Mouse (Mus musculus) right cerebral cortex, postnatal 25 days (tissue): Measurements from ENCODE around the gene Enpp5.

Experiments
- DNase-seq: peaks from one replicate; pipeline ENCODE4 v3.0.0; 2022

Gene Enpp5

DNA sequence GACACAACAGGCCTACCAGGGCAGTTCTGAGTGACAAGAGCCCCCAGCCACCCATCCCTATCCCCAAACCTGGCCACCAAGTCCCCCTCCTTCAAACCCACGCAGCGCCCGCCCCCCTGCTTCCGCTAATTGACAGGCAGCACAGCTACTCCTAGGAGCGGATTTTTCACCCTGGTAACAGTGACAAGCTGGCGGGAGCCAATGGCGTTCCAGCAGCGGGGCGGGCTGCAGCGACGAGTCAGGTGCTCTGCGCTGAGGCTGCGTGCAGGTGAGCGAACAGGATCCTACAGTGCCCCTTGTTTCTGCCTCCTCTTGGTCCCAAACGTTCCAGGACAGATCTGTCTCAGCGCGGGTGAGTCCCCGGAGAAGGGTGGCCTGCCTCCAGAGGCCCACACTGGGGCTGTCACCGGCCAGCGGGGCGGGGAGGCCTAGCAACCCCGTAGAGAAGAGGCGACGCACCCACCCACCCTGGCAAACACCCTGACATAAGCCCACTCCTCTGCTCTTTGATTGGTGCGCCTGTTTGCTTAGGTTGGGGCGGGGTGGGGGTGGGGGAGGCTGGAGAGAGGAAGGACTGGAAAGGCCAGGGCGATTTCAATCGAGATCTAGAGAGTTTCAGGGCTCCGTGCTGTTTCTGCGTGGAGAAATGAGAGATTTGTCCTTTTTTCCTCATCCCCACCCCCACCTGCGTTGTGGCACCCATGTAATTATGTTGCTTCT, at the start of gene Enpp5:
Enpp5 (plus strand) TSS at position 183 of the 720 bp plus-strand sequence.
- DNase-seq = peak; percentile 93

DNA sequence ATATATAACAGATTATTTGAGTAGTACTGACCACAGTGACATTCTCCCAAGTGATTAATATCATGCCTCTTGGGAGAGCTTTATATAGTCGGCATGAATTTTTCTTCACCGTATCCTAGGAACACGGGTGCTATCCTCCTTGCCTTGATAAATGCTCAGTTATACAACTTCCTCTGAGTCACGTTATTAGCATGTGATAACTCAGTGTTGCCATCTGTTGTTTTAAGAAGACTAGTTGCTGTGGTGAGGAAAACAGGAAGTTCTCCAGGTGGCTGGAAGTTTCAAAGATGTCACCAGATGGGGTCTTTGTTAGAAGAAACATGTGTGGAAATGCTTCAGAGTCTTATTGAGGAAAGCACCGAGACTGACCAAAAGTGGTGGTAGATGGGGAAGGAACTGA, 49.0 kb upstream of the Enpp5 start:
- DNase-seq = no peak

DNA sequence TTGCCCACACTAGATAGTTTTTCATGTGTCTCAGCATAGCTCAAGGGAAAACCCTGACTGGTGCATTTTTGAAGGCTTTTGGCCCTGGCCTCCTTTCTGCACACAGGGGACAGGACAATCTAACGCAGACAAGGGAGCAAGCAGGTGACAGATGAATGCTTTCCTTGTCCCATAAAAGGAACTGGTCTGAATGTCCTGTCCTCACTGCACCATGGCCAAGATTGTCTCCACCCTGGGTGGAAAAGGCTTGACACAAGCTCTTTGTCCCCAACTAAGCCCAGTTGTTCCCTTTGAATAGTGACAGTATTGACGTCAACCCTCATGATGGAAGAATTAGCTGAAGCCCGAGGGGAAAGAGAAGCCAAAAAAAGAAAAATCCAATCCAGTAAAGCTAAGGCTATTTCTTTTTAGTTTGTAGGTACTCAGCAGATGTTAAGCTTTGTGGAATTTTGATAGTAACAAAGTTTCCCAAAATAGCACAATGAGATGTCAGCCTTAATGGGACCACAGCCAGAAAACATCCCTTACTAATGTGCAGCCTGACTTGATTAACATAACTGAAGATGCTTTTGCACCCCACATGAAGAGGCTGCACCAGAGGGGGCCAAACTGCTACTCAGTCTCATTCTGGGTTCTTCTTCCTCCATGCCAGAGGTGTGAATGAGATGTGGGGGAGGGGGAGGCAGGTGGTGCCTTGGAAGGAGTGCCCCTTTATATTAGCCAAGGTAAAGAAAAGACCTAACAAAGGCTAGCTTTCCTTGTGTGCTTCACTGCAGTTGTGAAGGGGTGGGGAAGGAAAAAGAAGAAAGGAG, 47.6 kb upstream of the Enpp5 start:
- no peak for DNase-seq

DNA sequence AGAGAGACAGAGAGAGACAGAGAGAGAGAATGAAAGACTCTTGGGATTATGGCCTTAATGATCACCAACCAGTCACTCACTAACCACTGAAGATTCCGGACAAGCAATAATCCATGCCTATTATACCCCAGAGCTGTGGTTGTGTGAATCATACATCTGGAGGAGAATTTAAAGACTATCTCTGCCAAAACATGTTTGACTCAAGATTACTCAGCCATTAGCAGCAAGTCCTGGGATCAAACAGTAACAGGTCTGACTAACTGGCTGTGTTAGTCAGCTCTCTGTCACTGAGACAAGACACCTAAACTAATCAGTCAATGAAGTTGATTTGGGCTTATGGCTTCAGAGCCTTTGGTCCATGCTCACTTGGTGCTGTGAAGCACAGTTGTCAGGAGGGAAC, 43.6 kb upstream of the Enpp5 start:
- DNase-seq = no peak

DNA sequence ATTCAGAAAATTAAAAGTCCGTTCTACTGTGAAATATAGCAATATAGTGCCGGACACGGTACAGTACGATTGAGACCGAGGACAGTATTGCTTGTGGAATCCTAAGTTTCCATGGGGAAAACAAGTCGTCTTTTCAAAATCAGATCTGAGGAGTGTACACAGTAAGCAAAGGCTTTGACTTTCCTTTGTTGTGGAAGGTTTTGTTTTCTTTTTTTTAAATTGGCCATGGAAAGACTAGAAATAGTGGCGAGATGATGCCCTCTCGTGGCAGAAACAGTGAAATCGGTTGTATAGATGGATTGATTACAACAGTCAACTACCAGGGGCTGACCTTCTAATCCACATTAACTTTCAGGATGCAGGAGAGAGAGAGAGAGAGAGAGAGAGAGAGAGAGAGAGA, 40.0 kb upstream of the Enpp5 start:
- no peak for DNase-seq

DNA sequence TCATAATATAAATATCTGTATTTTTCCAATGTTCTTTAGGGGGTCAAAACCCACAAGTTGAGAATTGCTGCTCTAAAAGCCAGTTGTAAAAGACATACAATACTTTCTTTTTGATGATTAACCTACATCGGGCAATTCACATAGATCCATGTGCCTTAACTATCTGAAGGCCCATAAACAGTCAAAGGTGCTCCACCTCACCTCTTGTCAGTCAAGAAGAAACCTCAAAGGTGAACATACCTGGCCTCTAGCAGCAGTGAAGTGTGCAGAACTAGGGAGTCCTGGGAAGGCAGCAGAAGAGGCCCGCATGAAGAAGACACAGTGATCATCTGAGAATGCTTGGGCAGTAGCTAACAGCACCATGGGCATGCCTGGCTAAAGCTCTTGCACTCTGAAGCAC, 38.2 kb upstream of the Enpp5 start:
- DNase-seq = no peak

DNA sequence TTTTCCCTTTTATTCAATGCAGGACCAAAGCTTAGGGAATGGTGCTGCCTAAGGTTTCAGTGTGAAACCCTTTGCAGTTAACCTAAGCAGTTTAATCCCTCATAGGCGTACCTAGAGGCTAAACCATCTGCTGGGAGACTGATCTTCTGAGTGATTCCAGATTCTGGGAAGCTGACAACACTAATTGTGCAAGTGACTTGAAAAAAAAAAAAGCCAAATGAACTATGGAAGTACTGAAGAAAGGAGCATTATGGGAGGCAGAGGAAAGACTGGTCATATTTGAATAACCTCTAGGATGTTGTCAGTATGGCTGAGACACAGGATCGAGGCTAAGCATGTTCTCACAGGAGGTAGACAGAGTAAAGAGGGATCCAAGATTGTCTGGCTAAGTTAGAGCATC, 36.3 kb upstream of the Enpp5 start:
- no peak for DNase-seq

DNA sequence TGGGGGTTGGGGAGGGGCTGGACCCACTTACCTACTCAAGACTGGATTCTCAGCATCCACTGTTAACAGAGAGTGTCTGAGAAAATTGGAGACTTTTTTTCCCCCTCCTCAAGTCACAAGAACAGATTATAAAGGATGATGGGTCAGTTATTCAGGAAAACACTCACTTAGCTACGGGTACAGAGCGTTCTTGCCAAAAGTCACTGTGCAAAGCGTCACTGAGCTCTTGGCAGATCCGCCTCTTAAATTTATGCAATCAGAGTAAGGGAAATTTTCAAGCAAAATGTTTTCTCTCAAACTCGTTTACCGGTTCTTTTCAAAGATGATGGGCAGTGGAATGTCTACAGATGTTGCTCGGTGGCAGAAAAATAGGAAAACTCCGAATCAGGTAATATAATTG, 35.8 kb upstream of the Enpp5 start:
- DNase-seq = no peak

DNA sequence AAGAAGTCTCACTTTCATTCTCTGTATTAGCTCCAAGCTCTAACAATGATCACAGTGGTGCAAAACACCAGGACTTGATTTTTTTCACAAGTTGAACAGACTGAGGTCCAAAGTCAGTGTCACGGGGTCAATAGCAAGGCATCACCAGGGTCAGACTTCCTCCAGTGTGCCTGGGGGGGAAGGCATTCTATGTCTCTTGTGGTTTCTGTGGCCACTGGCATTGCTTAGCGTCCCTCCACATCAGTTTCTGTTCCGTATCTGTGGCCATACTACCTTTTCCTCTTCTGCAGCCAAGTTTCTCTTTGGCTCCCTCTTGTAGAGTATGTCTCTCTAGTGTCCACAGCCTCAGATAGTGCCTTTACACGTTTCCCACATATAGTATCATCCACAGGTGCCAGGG, 25.2 kb upstream of the Enpp5 start:
- no peak for DNase-seq

DNA sequence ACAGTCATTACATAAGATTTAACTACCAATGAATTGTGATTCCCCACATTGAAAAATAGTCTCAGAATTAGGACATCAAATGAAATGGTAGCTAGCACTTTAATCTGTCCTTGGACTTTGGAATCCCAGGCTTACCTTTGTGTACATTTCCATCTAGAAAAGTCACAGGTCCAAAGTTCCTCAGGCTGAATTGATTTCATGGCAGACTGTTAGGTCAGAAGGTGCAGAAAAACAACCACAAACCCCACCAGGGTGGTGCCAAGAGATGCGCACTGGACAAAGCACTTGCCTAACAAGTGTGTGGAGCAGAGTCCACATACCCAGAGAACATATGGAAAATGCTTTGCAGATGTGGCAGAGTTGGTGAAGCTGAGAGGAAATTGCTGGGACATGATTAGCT, 21.5 kb upstream of the Enpp5 start:
- DNase-seq = no peak

DNA sequence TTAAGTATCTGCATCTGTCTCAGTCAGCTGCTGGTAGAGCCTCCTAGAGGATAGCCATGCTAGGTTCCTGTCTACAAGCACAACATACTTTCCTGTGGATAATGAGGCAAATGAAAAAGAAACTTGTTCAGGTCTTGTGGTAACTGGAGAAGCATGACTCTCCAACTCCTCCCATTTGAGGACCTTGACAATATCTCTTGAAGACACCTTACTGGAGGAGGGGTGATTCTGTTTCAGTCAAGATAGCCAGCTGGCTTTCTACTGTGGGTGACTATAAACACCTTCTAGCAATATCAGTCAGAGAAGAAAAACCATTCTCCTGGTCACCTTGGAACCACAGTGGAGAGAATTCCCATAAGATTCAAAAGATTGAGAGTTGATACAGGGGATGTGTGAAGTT, 20.5 kb upstream of the Enpp5 start:
- no peak for DNase-seq

DNA sequence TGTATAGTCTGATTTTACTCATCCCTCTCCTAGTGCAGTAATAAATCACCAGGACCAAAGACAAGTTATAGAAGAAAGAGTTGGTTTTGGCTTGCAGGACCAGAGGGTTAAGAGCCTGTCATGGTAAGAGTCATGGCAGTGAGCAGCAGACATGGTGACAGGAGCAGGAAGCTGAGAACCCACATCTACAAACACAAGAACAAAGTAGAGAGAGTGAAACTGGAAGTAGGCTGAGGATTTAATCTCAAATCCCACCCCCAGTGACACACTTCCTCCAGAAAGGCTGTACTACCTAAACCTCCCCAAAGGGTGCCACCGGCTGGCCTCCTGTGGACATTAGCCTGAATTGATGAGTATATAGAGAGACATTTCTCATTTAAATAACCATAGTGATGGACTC, 17.8 kb upstream of the Enpp5 start:
- DNase-seq = no peak

DNA sequence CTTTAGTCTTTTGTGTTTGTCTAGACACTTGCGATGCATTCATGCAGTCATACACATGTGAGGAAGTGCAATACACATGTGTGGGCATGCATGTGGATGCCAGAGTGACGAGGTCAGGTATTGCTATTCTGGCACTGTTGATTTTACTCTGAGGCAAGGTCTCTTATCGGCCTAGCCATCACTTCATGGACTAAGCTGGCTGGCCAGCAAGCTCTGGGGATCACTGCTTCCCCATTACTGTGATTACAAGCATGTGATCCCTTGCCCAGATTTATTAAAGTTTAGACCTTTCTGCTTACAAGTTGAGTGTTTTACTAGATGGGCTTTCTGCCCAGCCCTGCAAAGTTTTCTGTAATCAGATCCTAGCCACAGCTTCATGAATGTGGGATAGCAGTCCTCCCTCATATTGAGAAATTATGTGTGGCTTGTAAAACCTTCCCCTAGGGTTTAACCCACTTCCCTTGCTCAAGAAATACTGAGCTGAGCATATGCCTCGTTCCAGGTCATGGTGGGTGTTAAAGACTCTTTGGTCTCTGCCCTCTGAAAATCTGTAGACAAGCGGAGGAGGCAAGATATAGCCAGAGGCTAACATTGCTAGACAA, 17.2 kb upstream of the Enpp5 start:
- DNase-seq = no peak

DNA sequence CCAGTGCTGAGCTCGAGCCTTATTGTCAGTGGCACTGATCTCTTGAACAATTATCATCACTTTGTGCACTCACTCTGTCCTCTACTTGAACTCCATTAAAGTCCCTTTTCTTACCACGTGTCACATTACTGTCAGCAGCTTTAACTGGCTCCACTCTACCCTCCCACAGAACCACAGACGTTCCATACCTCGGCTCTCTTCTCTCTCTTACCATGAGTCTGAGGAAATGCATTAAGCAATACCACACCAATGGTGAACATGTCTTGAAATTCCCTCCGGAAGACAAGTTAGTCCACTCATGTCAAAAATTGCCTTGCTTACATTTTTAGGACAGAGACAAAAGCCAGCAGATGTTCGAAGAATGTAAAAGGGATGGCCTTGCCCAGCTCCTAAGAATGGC, 9.7 kb upstream of the Enpp5 start:
- no peak for DNase-seq

DNA sequence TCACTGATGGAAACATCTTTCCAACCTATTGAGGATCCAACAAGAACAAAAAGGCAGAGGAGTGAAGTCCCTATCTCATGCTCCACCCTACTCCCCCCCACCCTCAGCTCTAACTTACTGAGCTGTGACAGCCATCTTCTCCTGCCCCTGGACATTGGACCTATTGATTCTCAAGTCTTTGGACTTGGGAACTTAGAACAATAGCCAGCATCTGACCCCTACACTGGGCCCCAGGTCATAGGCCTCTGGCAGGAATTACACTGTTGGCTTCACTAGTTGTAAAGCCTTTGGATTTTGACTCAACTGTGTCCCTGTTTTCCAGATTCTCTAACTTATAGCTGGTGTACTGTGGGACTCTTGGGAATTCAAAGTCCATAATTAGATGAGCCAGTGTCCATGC, 6.9 kb upstream of the Enpp5 start:
- DNase-seq = no peak

DNA sequence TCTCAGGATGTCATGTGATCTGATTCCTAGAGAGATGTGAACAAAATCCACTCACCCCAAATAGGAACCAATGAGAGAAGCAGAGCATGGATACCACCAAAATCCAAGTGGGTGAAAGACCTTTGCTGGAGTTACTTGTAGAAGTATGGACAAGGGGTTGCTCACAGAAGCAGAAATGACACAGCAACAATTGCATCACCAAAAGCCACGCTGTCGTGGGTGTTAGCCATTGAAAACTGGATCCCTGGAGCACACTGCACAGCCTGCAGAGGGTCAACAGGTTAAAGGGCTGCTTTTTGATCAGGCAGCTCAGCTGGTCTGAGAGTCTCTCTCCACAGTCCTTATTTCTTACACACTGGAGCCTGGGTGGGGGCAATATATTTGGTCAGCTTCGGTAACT, 3.0 kb upstream of the Enpp5 start:
- no peak for DNase-seq

DNA sequence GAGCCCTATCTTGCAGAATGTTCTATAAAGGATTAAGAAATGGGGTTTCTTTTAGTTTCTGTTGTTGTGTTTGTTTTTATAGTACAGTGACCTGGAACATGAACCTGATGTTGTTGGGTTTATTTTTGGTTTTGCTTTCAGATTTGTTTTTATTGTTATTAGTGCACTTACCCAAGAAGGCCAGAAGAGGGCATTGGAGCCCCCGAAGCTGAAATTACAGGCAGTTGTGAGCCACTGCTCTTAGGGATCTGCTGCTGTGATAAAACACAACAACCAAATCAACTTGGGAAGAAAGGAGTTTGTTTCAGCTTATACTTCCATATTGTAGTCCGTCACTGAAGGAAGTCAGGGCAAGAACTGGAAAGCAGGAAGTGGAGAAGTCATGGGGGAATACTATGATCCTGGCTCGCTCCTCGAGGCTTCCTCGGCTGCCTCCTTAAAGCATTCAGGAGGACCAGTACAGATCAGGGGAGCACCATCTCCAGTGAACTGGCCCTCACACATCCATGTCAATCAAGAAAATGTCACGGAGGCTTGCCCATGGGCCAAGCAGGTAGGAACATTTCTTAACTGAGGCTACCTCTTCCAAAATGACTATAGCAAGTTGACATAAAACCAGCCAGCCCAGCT, 2.4 kb upstream of the Enpp5 start:
- no peak for DNase-seq

DNA sequence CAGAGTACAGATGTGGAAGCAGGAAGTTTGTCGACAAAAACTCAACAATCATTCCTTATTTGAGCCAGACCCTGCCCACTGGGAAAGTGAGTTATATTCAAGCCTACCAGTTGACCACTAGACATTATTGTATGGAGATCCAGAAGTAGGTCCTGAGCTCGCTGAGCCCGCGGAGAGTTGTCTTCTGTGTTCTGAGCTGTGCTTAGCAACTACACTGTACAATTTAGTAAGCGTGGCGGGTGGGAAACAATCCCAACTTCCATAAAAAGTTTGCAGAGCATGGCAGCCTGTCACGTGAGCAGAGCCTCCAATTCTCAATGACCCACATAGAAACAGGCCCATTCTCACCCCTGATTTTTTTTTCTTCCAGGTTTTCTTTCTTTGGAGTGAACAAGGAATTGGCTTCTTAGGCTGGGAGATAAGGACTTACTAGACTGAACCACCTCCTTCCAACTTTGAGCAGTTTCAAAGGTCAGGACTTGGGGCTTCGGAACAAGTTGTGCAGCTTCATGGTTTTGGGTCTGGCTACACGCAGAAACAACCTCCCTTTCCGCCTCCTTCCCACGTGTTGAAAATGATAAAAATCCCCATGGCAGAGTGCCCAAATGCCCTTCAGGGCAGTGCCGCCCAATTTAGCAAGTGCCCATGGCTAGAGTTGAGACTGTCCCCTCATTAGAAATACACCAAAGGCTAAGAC, 1.3 kb upstream of the Enpp5 start:
- DNase-seq = no peak

DNA sequence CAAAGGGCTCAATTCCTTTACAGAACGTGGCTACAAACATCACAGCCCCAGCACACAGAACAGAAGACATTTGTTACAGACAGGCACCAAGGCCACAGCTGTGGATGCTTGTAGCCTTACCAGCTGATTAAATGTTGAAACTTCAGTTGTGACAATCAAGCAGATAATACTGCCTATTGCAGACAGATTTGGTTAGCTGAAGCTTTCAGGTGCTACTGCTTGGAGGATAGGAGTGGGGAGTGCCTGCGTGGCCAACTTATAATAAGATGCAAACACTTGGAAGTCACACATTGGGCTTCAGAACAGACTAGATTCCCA, 811 bp upstream of the Enpp5 start:
- no peak for DNase-seq

DNA sequence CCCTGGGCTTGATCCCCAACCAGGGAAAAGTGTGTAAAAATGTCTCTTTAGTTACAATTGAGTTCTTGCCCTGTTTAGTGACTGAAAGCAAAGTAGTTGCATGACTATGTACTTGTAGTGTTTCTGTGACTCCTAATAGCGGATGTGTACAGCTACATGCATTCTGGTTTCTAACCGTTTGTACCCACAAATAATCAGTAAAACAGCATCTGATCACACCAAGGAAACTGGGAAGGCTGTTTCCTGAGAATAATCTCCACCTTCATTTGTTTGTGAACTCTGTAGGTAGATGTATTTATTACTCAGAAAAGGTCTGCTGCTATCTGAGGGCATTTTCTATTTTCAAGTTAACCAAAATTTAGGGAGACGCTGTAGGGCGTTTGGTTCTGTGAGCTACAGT, 4.5 kb downstream of the Enpp5 start:
- DNase-seq = no peak

DNA sequence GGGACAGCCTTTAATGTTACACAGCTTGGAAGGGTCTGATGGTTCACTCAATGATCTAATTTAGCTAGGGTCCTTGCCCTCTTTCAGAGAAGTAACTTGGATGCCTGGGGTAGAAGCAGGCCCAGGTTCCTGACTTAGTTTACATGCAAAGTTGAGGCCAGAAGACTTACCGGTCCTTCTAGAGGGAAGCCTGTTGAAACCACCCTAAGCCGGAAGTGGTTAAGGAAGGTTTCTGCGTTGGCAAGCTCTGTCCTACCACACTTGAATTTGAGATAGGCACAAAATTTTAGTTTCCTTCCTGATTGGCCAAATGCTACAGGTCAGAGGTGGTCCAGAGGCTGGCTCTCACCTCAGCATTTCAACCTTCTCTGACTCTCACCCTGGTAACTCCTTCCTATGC, 9.6 kb downstream of the Enpp5 start:
- no peak for DNase-seq

DNA sequence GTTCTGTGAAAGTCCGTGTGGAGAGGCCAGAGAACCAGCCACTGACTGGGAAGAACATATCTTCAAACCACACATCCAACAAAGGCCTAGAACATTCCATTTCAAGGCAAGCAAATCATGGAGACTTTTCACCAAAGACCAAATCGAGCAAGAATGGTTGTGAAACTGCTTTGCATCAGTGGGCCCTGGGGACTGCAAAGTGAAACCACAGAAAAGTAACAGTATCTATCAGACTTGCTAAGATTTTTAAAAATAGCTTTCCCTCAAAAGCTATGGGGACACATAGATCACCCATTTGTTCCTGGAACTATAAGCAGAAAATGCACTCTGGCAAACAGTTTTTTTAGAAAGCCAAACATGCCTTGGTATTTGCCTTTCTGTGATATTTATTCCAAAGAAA, 12.3 kb downstream of the Enpp5 start:
- DNase-seq = no peak

DNA sequence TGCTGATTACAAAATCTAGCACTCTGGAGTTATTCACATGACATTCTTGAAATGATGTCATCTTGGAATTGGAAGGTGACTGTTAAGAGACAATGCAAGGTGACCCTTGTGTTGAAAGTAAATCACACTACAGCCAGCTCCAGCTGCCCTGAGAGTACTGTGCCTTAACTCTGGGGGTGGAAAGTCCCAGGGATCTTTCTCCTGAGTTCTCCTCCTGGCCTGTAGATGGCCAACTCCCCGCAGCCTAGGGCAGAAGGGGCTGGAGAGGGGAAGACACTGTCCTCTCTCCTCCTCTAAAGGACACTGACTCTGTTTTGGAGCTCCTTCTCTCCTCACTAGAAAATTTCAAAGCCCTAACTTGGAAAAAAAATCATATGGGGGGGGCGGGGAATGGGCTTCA, 12.9 kb downstream of the Enpp5 start:
- no peak for DNase-seq
